Mouse (Mus musculus): ENCODE measurements around the gene Mastl.

The Mastl gene

DNA sequence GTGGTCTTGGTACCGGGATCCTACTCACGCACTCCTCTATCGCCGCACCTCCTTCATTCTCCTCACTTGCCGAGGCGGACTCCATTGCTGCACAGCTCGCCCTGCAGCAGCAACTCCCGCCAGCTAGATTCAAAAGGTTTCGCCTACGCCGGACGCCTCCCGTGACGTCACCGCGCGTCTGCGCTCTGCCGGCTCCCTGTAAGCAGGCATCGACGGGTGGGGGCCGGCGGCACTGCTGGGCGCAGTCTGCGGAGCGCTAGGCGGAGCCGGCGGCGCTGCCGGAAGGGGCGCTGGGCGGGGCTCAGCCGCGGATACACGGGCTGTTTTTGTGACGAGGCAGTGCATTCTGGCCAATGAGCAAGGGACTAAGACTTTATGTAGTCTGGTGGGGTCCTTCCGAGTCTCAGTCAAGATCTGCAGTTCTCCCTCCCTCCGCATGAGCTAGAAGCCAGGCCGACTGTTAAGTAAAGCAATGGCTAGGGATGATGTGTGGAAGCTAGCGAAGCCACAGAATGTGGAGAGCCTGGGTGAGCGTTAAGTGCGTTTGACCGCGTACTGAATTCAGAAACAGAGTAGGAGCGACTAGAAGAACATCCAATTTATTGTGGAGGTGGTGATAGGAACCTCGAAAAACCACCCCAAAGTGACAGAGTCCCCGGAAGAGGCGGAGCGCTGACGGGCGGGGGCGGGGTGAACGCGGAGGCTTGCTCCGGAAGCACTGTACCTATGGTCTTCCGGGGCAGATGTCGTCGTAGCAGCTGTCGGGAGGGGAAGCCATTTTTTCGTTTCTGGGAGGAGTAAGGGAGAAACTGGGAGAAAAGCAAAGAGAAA, at the start of gene Mastl, which contains the start of gene Yme1l1:
Gene Mastl (minus strand): TSS at position 248 of the 831 bp plus-strand sequence.
Gene Yme1l1 (plus strand): TSS at position 593 of the 831 bp plus-strand sequence.
- DNase-seq (ENCODE audit: low spot score): peak; percentile 97

DNA sequence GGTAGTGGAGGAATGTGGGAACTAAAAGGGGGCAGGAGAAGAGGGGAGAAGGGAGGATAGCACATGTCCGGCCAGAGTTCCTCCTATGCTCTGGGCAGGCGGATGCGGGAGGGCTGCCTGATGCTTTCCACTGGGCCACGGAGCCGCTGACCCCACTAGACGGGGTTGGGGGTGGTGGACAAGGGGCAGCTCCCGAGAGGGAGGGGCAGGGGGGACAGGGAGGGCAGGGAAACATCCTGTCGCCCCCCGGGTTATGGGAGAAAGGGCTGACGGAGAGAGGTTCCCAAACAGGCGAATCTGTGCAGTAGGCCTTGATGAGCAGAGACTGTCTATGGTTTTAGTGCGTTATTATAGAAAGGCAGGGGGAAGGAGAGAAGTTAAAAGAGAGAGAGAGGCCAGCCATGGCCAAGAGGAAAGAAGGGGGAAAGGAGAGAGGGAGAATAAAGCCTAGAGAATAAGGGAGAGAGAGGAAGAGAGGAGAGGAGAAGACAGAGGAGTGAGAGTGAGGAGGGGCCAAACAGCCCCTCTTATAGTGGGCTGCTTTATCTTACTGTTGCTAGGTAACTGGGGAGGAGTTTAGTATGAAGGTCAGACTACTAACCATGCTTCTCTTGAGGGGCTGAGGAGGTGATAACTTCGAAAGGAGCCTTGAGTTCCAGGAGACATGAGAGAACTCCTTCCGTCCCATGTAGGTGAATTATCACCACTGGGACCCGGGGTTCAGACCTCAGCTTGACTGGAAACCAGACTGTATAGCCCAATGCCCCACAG, 47.3 kb upstream of the Mastl start:
- DNase-seq (ENCODE audit: low spot score): no peak

DNA sequence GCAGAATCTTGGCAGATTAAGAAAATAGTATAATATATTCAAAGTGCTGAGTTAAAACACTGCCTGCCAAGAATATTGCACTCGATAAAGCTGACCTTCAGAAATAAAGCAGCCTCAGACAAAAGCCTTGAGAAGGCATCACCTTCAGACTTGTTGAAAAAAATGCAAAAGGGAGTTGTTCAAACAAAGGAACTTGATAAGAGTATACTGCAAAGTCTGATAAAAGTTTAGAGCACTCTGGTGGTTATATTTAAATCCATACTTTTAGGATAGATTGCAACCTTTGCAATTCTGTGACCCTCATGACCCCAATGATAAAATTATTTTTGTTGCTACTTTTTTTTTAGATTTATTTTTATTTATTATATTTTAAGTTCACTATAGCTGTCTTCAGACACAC, 45.2 kb upstream of the Mastl start:
- DNase-seq (ENCODE audit: low spot score): no peak

DNA sequence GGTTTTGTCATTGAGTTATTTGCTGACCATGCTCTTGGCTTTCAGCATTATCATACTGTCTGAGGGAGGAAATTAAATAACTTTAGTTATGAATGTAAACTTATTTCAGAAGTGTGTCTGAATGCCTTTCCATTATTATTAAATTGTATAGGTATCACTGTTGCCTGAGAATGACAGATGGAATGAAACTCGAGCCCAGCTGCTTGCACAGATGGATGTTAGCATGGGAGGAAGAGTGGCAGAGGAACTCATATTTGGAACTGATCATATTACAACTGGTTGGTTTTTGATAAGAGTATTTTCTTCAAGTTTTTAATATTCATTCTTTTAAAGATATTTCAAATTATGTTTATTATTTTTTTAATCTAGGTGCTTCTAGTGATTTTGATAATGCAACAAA, 38.5 kb upstream of the Mastl start:
- no peak for DNase-seq (ENCODE audit: low spot score)

DNA sequence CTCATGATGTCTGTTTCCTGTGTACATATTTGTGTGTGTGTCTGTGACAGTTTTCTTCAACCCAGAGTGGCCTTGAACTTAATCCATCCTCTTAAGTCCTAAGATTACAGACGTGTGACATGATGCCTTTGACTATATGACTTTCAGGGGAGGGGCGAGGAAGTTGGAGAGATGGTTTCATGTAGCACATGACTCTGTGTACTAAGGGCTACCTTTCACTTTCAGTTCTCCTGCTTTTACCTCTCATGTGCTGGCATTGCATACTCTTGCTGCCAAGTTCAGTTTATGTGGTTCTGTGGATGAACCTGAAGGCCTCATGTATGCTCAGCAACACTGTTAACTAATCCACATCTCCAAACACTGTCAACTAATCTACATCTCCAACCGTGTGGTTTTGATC, 16.5 kb upstream of the Mastl start:
- no peak for DNase-seq (ENCODE audit: low spot score)

DNA sequence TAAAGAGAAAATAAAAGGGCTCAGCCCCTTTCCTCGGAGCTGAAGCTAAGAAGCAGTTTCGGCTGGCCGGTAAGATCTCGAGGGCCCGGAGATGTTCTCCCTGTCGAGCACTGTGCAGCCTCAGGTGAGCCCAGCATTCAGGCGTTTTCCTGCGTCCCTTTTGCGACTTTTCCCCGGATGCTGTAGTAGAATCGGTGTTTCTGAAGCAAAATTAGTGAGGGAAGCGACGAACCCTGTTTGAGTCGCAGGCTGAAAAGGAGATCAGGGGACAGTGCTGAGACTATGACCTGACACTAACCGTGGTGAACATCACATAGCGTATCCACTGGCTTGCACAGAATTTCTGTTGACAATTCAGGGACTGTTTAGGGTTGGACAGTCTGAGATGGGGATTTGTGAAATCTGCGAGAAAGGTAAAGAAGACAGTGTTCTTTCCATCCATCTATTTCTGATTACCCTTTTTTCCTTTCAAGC, 821 bp upstream of the Mastl start:
- no peak for DNase-seq (ENCODE audit: low spot score)

DNA sequence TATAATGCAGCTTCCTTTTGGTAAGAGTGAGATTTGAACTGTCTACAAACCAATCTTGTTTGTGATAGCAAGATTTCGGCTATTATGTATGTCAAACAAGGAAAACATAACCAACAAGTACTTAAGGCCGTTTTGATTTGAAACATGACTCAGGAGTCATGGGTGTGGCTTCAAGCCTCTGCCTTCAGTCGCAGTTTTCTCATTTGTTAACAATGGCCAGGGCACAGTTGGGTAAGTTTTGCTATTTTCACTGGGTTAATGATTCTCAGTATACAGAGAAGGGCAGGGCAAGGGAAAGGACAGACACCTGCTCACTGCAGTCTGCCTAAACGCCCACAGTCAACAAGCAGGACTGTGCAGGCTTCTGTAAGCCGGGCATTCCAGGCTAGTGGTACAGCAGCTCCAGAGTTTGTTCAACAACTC, 614 bp downstream of the Mastl start:
- DNase-seq (ENCODE audit: low spot score): no peak

DNA sequence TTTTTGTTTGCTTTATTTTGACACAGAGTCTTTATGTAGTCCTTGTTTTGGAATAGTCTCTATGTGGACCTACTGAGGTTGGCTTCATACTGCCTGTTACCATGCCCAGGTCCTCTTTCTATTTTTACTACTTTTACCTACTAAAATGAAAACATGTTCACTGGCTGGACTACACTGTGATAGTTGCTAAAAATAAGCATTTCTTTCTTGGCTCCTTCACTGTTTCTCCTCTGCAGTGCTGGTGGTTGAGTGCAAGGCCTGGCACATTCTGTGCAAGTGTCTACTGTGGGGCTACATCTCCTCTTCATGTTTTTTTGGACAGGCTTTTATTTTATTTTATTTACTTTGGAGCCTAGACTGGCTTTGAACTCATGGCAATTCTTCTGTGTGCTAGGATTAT, 36.3 kb downstream of the Mastl start:
- no peak for DNase-seq (ENCODE audit: low spot score)

DNA sequence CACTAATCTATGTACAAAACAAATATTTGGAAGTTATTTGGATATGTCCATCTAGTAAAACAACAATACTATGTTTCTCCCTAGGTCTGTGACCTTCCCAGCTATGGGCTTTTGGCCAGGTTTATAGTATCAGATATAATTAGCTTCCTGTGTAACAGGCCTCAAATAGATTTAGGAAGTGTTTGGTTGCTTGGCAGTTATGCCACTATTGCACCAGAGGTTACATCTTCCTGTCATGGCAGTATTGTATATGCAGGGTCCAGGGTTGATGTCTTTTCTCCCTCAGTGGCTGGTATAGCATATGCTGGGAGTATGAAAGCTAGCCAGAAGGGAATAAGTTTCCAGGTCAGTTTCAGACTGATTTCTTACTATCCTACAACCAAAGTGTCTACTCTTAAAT, 53.6 kb downstream of the Mastl start:
- DNase-seq (ENCODE audit: low spot score): no peak

DNA sequence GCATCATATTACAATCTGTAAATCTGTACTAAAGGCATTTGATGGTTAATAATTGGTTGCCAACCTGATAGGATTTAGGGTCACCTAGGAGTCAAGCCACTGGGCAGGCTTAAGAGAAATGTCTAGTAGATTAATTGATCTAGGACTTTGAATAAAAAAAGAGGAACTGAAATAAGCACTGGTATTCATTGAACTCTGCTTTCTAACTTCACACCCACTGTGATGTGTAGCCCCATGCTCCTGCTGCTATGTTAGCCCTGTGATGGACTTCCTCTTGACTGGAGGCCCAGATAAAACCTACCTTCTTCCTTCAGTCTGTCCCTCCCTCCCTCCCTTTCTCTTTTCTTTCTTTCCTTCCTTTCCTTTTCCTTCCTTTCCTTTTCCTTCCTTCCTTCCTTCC, 58.8 kb downstream of the Mastl start:
- DNase-seq (ENCODE audit: low spot score): no peak

DNA sequence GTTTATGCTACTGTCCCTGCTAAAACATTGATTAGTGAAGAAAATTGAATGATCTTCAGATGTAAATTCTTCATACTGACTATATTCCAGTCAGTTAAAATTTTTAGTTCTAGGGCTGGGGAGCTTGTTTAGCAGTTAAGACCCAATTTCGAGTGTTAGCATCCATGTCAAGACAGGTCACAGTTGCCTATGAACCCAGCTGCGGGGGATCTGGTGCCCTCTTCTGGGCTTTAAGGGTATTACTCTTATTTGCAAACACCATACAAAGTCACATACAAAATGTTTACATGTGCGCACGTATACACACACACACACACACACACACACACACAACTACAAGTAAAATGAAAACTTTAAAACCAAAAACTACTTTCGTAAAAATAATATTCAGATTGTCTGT, 63.6 kb downstream of the Mastl start:
- DNase-seq (ENCODE audit: low spot score): no peak

DNA sequence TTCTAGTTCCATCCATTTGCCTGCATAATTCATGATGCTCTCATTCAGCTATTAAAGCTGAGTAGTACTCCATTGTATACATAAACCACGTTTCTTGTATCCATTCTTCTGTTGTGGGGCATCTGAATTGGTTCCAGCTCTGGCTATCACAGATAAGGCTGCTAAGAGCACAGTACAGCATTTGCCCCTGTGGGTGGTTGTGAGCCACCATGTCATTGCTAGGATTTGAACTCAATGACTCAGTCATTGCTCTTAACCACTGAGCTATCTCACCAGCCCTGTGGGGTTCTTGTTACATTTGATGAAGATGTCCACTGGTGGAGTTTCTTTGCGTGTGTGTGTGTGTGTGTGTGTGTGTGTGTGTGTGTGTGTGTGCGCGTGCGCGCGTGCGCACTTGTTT, 71.3 kb downstream of the Mastl start:
- DNase-seq (ENCODE audit: low spot score): no peak

DNA sequence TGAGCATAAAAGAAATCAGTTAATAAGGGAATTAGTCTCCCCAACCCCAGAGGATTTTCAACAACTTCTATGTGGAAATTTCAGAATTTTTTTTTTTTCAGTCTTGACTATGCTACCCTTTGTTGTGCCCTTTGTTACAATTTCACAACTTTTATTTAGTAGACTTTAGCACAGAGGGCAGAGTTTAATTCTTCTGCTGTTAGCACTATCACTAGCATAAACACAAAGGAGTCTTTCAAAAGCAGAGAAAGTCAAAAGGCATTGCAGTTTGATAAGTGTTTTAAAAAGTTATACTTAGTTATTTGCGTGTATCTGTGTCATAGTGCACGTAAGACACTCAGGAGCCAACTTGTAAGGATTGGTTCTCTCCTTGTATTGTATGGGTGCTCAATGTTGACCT, 77.2 kb downstream of the Mastl start:
- DNase-seq (ENCODE audit: low spot score): no peak

DNA sequence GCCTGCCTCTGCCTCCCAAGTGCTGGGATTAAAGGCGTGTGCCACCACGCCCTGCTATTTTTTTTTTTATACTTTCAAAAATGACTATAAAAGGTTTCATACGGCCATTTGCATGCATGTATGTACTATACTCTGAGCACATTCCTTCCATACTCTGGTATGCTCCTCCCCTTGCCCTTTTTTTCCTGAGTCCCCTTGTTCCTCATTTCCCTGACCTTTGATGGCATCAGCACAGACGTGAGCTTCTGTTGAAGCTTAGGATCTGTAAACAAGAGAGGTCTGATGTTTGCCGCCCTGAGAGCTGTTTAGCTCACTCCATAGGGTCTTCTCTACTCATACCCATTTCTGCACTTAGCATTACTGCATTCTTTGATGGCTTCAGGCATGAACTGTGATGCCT, 78.1 kb downstream of the Mastl start:
- DNase-seq (ENCODE audit: low spot score): no peak

DNA sequence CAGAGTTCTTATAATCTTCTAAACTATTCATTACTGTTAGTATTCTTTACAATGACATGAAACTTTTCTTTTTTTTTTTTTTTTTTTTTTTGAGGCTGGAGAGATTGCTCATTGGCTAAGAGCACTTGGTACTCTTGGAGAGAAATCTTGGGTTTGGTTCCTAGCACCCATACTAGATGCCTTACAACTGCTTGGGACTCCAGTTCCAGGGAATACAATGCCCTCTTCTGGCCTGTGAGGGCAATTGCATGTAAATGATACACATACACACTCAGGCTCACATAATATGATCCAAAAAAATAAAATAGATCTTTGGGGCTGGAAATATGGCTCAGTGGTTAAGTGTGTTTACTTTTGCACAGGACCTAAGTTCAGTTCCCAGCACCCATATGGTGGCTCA, 79.0 kb downstream of the Mastl start:
- DNase-seq (ENCODE audit: low spot score): no peak

DNA sequence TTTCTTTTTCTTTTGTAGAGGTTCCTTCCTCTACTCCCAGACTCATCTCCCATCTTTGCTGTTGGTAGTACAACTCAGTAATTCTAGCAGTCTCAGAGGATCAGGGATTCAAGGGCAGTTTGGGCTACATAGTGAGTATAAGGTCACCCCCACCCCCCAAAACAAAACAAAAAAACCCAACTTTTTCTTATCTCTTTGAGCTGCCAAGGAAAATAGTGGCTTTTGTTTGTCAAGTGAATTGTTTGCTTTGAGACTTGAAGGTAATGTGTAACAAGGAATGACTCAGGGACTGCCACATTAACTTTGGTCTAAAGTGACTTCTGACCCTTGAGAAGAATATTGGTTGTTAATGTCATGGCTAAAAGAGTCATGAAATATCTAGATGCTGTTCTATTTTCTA, 80.0 kb downstream of the Mastl start:
- no peak for DNase-seq (ENCODE audit: low spot score)

DNA sequence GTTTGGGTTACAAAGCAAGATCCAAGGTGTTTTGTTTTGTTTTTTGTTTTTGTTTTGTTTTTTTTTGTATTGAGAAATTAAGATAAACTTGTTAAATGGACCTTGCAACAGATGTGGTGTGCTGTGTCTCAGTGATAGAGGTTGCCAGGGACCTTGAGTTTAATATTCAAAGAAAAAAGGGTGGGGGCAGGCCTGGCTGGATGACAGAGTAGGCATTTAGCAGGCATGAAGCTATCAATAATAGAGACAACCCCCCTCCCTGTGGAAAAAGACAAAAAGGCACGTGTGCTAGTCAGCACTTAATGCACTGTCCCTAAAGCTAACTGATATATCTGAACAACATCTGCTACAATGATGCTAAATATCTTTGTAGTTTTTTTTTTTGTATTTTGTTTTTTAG, 84.4 kb downstream of the Mastl start:
- DNase-seq (ENCODE audit: low spot score): no peak

DNA sequence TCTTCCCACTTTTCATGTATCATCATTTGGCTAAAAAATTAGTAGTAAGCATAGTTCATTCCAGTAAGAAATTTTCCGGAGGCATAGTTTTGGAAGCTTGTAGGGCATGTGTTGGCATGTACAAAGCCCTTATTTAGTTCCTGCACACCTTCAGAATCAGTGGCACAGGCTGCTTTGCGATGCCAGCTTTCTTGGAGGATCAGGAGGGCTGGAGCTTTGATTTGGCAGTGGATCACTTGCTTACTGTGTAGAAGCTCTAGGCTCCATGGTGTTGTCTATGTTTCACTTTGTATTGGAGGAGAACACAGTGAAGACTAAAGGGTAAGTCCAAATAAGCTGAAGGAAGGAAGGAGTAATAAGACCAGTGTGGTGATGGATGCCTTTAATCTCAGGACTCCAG, 85.3 kb downstream of the Mastl start:
- DNase-seq (ENCODE audit: low spot score): no peak

DNA sequence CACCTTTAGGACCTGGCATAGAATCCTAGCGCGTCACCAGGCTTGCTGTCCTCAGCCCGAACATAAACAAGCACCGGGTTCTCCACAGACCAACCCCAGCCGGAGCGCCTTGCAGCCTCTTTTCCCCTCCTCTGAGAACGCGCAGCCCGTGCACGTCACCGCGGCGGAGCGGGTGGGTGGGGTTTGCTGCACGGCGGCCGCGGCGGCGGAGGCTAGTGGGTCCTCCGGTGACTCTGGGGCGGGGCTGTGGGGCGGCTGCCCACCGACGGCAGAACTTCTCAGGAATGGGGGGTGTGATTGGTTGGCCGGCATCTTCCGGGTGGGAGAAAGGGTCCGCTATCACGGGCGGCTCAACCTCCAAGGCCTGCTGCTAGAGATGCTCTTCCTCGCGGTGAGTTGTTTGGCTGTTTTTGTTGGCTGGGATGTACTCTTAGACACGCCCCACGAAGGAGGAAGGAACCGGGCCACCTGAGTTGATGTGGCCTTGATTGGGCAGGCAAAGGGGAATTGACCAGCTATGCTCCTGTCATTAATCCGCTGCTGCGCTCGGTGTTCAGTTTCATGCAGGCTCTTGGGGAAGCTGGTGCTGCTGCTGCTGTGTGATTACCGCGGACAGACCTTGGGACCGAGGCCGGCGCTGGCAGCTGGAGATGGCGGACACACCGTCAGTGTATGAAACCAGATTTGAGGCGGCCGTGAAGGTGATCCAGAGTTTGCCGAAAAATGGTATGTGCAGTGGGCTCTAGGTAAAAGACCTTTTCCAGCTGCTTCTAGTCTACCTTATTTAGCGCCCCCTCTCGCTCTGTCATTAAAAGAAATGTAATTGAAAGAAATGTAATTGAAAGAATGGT, 86.7 kb downstream of the Mastl start:
- peak; percentile 92 for DNase-seq (ENCODE audit: low spot score)

DNA sequence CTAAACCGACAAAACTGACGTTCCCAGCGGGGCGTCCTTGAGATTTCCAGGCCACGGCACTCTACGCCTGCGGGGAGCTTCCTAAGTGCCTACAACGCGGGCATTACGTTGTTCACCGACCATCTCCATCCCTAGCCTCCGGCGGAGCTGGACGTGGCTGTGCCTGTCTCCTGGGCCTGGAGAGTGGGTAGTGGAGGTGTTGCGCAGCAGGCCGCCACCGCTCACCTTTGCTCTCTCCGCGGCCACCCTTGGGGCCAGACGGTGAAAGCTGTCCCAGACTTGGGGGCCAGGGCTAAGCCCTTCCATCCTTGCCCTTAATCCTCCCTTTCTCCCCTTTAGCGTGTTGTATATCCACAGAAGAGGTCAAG, 87.5 kb downstream of the Mastl start:
- DNase-seq (ENCODE audit: low spot score): no peak

DNA sequence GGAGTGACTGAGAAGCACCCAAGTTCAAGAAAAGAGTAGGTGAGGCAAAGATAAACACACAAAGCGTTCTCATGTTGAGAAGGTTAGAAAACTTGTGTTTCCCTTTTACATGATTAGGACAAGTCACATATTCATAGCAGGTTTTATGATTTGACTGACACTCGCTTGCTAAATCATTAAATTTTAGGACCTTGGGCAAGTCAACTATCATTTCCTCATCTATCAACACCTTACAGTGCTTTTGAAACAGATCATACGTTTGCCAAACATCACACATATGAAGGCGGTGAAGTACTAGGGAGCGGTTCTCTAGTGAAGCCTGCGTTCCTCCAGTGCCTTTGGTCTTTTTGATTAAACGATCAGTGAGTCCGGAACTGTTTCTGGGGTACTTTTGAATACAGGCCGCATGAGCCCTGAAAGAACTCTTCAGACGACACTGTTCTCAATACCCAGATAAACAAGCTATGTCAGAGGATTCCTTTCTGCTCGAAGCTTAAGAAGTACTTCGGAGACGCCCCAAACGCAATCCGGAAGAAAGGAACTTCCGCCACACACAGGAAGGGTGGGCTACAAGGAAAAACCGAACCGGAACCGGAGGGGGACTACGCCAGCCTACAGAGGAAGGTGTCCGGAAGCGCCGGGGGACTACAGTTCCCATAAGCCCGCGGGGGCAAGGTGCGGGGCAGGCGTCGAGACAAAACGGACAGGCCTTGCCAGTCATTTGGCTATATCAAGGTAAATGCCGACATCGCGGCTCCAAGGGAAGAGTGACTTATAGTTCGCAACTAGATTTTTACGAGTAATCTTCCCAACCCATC, 88.1 kb downstream of the Mastl start, which contains the start of gene Acbd5:
Gene Acbd5 (plus strand): TSS at position 616 of the 818 bp plus-strand sequence.
- peak; percentile 95 for DNase-seq (ENCODE audit: low spot score)
